Mouse (Mus musculus) erythroblast, adult 5-6 weeks (primary cell): Measurements from ENCODE around the gene Fscn2. TPM values are rescaled to one million over a fixed set of nuclear protein-coding genes. Genes with fewer than 3 reads are reported as not detected.
"Not testable (repeated sequence)": the region's sequence is repeated elsewhere in the genome, so short reads cannot be mapped to it uniquely, and the experiment has no call there.

Experiments
- ATAC-seq: replicated peaks from 2 replicates; pipeline ENCODE4 v1.8.0; 2016; ENCODE audit warnings: moderate number of reproducible peaks, mild to moderate bottlenecking, moderate TSS enrichment, inconsistent platforms; ENCODE audit not compliant: poor library complexity, low FRiP score, severe bottlenecking
- total RNA-seq, 2 experiments: library from RNA; stranded (forward) in 1 of 2; stranded (reverse) in 1 of 2; fragments of 150-400 nt in 1 of 2; fragments of 200-764, 138-1000 nt in 1 of 2; gene quantifications; 2 replicates each; pipeline versions ENCODE4 v1.2.3 to v1.2.4; 2015 to 2017; ENCODE audit warnings: low replicate concordance in 2 of 2

Fscn2 gene
- total RNA-seq, 2 experiments from 2014 or later, result not detected

DNA sequence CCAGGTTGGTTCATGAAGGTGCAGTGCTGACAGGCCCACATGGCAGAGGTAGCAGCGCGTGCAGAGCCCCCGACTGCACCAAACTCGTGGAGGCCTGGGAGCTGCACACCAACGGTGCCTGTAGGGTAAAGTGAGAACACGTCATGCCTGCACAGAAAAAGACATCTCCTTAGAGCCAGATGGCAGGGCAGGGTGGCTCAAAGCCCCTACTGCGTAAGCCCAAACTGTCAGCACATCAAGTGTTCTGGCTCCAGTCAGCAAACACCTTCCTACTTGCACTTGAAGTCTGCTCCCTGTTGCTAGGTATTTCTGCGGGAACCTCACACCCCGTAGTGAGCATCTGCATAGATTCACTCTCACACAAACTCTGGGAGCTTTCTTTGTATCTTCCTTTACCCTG is 21.2 kb downstream of the Fscn2 start:
- ATAC-seq, result no peak

DNA sequence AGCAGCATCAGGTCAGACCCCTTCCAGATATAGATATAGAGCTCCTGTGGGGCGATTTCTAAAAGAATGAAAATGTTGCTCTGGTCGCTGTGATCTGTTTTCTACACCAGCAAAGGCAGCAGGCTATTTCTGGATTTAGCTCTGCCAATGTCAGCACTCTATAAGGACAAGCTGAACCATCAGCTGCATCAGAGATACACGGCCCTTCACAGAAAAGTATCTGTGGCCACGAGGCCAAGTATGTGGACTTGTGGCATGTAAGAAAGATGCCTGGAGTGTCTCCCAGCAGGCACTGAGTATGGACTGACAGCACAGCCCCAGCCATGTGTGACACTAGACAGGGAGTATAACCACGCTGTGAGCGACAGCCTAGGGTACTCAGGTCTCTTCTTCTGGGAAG is 25.3 kb downstream of the Fscn2 start:
- ATAC-seq, result no peak

DNA sequence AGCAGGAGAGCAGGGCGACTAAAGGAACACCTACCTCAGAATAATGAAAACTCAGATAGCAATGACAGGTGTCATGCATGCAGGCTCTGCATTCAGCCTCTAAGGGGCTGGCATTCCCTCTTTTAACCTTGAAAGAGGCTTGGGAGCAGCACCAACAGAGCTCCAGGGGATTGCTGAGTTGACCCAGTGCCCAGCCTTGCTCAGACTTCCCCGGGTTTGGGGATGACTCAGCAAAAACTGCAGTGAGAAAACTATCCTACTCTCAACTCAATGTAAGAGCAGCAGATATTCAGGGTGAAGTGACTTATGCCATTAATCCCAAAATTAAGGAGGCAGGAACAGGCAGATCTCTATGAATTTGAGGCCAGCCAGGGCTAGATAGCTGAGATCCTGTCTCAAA is 25.8 kb downstream of the Fscn2 start:
- ATAC-seq, result 0 out of 2 replicates have a peak, but pooled peaks have one; percentile 51

DNA sequence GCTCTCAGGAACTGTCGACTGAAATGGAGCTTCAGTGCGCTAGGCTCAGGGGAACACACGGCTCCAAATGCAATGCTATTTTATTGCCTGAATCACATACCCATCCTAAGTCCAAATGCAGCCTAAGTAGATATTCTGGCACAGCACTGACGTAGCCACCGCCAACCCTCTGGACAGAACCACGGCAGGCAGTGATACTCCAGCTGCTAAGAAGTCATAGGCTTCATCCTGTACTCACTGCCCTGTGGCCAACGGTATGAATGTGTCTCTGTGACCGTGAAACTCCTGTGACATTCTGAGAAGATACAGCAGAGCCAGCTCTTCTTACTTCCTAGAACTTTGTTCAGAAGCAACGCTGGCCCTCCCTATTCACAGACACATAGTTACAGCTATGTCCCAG is 27.2 kb downstream of the Fscn2 start:
- ATAC-seq, result no peak

DNA sequence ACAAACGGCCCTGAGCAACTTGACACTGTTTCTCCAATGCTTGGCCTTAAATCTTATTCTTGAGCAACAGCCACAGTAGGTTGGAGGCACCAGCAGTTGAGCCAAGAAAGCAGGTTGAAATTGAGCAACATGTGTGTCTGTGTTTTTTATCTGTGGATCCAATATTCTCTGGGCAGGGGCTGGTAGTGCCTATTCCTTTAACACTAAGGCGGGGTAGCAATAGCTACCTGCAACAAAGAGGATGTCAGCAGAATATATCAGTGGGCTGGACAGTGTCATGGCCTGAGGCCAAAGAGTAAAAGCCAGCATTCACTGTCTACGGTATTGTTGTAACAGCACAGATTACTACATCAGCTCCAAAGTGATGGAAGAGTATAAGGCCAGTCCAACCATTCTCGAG is 34.3 kb downstream of the Fscn2 start:
- no peak for ATAC-seq

DNA sequence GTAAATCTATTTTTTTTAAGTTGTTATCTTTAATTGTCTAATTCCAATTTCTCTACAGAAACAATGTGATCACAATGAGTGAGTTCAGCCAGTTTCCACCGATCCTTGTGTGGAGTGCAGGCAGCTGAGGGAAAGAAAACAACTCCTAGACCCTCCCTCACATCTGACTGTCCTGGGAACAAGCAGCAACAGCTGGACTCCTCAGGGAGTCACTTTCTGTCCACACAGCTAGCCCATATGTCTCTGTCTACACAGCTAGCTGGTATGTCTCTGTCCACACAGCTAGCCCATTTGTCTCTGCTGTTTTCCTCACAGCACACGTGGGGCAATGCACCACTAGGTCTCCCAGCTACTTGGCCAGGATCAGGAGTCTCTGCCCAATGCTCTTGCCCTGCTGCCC is 36.3 kb downstream of the Fscn2 start:
- ATAC-seq, result no peak

DNA sequence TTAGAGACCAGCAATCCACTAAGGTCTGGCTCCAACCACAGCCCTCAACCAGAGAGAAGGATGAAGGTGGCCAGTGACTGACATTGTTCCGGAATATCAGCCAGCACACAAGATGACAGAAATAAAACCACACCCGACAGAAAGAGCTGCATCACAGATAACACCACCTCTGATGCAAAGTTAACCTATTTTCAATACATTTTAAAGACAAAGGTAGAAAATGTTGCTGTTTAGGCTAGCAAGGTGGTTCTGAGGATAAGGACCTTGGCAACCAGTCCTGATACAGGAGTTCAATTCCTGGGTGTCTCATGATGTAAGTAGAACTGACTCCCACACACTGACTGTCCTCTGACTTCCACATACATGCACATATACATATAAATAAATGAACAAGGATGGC is 38.0 kb downstream of the Fscn2 start:
- ATAC-seq, result no peak

DNA sequence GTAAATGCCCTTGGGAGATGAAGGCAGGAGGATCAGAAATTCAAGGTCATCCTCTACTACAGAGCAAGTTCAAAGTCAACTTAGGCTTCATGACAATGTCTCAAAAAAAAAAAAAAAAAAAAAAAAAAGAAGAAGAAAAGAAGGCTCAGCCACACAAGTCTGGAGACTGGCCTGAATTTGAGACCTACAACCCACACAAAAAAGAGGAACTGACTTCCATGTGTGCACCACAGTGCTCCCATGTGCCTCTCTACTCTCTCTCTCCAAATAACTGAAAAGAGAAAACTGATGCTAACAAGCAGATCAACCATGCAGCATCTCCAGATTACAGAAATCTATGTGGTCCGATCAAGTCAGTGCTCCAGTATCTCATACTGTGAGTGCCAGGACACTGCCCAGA is 43.5 kb downstream of the Fscn2 start:
- no peak for ATAC-seq

DNA sequence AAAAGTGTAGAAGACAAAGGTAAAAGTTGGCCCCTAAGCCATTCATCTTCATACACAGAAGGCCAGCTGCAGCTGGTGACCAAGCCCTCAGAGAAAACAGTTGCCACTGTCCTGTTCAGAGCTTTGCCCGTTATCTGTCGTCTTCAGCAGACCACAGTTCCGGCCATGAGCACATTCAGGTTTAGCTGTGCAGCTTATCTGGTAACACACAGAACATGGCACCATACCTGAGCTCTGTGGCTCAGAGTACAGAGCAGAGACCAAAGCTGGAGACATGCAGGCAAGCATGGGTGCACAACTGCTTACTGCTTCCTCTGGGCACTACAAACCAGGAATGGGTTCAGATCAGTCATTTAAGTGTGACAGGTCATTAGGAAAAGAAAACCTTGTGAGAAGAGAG is 44.5 kb downstream of the Fscn2 start:
- peak; percentile 81 for ATAC-seq

DNA sequence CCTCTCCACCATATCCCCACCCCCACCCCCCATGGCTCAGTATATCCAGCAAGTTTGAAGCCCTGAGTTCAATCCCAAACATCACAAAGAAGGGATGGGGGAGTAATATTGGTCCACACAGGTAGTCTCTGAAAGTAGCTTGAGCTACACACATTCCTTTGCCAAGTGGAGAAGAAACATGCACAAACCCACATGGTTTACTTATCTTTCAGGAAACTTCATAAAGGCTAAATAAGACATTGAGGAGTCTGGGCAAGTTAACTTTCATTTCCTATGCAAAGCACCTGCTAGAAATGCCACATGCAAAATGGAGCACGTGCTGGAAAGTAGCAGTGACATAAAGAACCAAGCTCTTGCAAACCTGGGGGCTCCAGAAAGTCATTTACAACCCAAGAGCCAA is 45.1 kb downstream of the Fscn2 start:
- no peak for ATAC-seq

DNA sequence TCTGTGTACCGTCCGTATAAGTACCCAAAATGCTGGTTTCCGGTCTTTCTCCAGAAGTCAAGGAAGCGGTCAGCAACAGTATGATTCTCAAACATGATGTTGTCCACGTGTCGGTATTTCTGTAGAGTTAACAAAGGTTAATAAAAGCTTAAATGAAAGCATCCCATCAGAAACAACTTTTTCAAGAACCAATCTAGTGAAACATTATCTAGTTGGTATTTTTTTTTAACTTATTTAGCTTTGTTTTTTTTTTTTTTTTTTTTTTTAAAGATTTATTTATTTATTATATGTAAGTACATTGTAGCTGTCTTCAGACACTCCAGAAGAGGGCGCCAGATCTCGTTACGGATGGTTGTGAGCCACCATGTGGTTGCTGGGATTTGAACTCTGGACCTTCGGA is 52.3 kb downstream of the Fscn2 start:
- ATAC-seq, result not testable (repeated sequence)

Other genes with a start within 250 kb of the Fscn2 start
- 7.7 and 10.7 TPM in 2 replicates for gene Slc38a10, start 210.2 kb upstream of the Fscn2 start, total RNA-seq (2015; ENCODE audit: low replicate concordance)
- 22.4 and 39.9 TPM in 2 replicates for gene Slc38a10, start 210.2 kb upstream of the Fscn2 start, total RNA-seq (2017; ENCODE audit: low replicate concordance)
- 2.1 and 3.3 TPM in 2 replicates for gene Bahcc1, start 128.6 kb upstream of the Fscn2 start, total RNA-seq (2015; ENCODE audit: low replicate concordance)
- gene Bahcc1, start 128.6 kb upstream of the Fscn2 start, total RNA-seq (2017; ENCODE audit: low replicate concordance), result 0.84 and 2.0 TPM in 2 replicates
- gene Actg1, start 13.0 kb upstream of the Fscn2 start, total RNA-seq (2015; ENCODE audit: low replicate concordance), result 637 and 655 TPM in 2 replicates
- gene Actg1, start 13.0 kb upstream of the Fscn2 start, total RNA-seq (2017; ENCODE audit: low replicate concordance), result 301 and 341 TPM in 2 replicates
- 0.96 and 3.6 TPM in 2 replicates for gene Faap100, start 17.2 kb downstream of the Fscn2 start, total RNA-seq (2015; ENCODE audit: low replicate concordance)
- 1.4 and 2.9 TPM in 2 replicates for gene Faap100, start 17.2 kb downstream of the Fscn2 start, total RNA-seq (2017; ENCODE audit: low replicate concordance)
- gene Nploc4, start 76.2 kb downstream of the Fscn2 start, total RNA-seq (2015; ENCODE audit: low replicate concordance), result 16.1 and 17.6 TPM in 2 replicates
- 24.6 and 31.8 TPM in 2 replicates for gene Nploc4, start 76.2 kb downstream of the Fscn2 start, total RNA-seq (2017; ENCODE audit: low replicate concordance)
- 1.3 TPM in 1 of 2 replicates, not detected in the other for gene Tspan10, start 81.1 kb downstream of the Fscn2 start, total RNA-seq (2015; ENCODE audit: low replicate concordance)
- not detected in 2 replicates for gene Tspan10, start 81.1 kb downstream of the Fscn2 start, total RNA-seq (2017; ENCODE audit: low replicate concordance)
- gene Pde6g, start 92.0 kb downstream of the Fscn2 start, total RNA-seq (2015; ENCODE audit: low replicate concordance), result not detected in 2 replicates
- not detected in 2 replicates for gene Pde6g, start 92.0 kb downstream of the Fscn2 start, total RNA-seq (2017; ENCODE audit: low replicate concordance)
- 7.3 TPM in 1 of 2 replicates, not detected in the other for gene Oxld1, start 96.5 kb downstream of the Fscn2 start, total RNA-seq (2015; ENCODE audit: low replicate concordance)
- gene Oxld1, start 96.5 kb downstream of the Fscn2 start, total RNA-seq (2017; ENCODE audit: low replicate concordance), result 6.1 and 6.9 TPM in 2 replicates
- gene Ccdc137, start 96.6 kb downstream of the Fscn2 start, total RNA-seq (2015; ENCODE audit: low replicate concordance), result 1.5 and 2.1 TPM in 2 replicates
- gene Ccdc137, start 96.6 kb downstream of the Fscn2 start, total RNA-seq (2017; ENCODE audit: low replicate concordance), result 1.5 and 16.8 TPM in 2 replicates
- gene Arl16, start 106.1 kb downstream of the Fscn2 start, total RNA-seq (2015; ENCODE audit: low replicate concordance), result 4.2 and 5.9 TPM in 2 replicates
- 3.3 TPM in 1 of 2 replicates, not detected in the other for gene Arl16, start 106.1 kb downstream of the Fscn2 start, total RNA-seq (2017; ENCODE audit: low replicate concordance)
- 12.1 and 16.1 TPM in 2 replicates for gene Mrpl12, start 123.1 kb downstream of the Fscn2 start, total RNA-seq (2015; ENCODE audit: low replicate concordance)
- 12.1 and 15.6 TPM in 2 replicates for gene Mrpl12, start 123.1 kb downstream of the Fscn2 start, total RNA-seq (2017; ENCODE audit: low replicate concordance)
- gene Slc25a10, start 130.3 kb downstream of the Fscn2 start, total RNA-seq (2015; ENCODE audit: low replicate concordance), result 6.9 and 11.1 TPM in 2 replicates
- 4.7 and 6.0 TPM in 2 replicates for gene Slc25a10, start 130.3 kb downstream of the Fscn2 start, total RNA-seq (2017; ENCODE audit: low replicate concordance)
- not detected in 2 replicates for gene Gcgr, start 169.2 kb downstream of the Fscn2 start, total RNA-seq (2015; ENCODE audit: low replicate concordance)
- gene Gcgr, start 169.2 kb downstream of the Fscn2 start, total RNA-seq (2017; ENCODE audit: low replicate concordance), result not detected in 2 replicates
- gene Mcrip1, start 188.2 kb downstream of the Fscn2 start, total RNA-seq (2015; ENCODE audit: low replicate concordance), result 8.1 and 17.6 TPM in 2 replicates
- gene Mcrip1, start 188.2 kb downstream of the Fscn2 start, total RNA-seq (2017; ENCODE audit: low replicate concordance), result 3.2 and 9.6 TPM in 2 replicates
- gene Ppp1r27, start 189.6 kb downstream of the Fscn2 start, total RNA-seq (2015; ENCODE audit: low replicate concordance), result not detected in 2 replicates
- not detected in 2 replicates for gene Ppp1r27, start 189.6 kb downstream of the Fscn2 start, total RNA-seq (2017; ENCODE audit: low replicate concordance)
- gene P4hb, start 211.7 kb downstream of the Fscn2 start, total RNA-seq (2015; ENCODE audit: low replicate concordance), result 108 and 148 TPM in 2 replicates
- 136 and 145 TPM in 2 replicates for gene P4hb, start 211.7 kb downstream of the Fscn2 start, total RNA-seq (2017; ENCODE audit: low replicate concordance)
- gene Arhgdia, start 220.1 kb downstream of the Fscn2 start, total RNA-seq (2015; ENCODE audit: low replicate concordance), result 101 and 127 TPM in 2 replicates
- gene Arhgdia, start 220.1 kb downstream of the Fscn2 start, total RNA-seq (2017; ENCODE audit: low replicate concordance), result 35.7 and 38.1 TPM in 2 replicates
- gene Alyref, start 236.8 kb downstream of the Fscn2 start, total RNA-seq (2015; ENCODE audit: low replicate concordance), result 60.6 and 67.8 TPM in 2 replicates
- gene Alyref, start 236.8 kb downstream of the Fscn2 start, total RNA-seq (2017; ENCODE audit: low replicate concordance), result 86.1 and 86.4 TPM in 2 replicates
- gene Anapc11, start 236.9 kb downstream of the Fscn2 start, total RNA-seq (2015; ENCODE audit: low replicate concordance), result 15.0 and 16.9 TPM in 2 replicates
- 0.56 and 6.5 TPM in 2 replicates for gene Anapc11, start 236.9 kb downstream of the Fscn2 start, total RNA-seq (2017; ENCODE audit: low replicate concordance)
- gene Npb, start 246.9 kb downstream of the Fscn2 start, total RNA-seq (2015; ENCODE audit: low replicate concordance), result not detected in 2 replicates
- not detected in 2 replicates for gene Npb, start 246.9 kb downstream of the Fscn2 start, total RNA-seq (2017; ENCODE audit: low replicate concordance)